Mouse (Mus musculus) gonadal fat pad, adult 2 months (tissue): ENCODE data around the gene Tnfrsf22. TPM values are rescaled to one million over a fixed set of nuclear protein-coding genes. Genes with fewer than 3 reads are reported as not detected.

Source experiments
- DNase-seq: peaks from one replicate; pipeline ENCODE4 v3.0.0-alpha.2; 2012; ENCODE audit warnings: low read depth
- polyA plus RNA-seq: library from polyadenylated mRNA; depleted of rRNA; stranded (reverse); fragments of >200 nt; gene quantifications from 2 replicates; pipeline ENCODE4 v1.2.3, GENCODE M21; 2012

The Tnfrsf22 gene
- polyA plus RNA-seq, 1 experiment, result 4.3 TPM

GRCm38 (mm10) chr7:143631503-143631902, 18.0 kb downstream of the Tnfrsf22 start:
- no peak for DNase-seq

- DNase-seq, result no peak
These were observed 20.0 kb downstream of the Tnfrsf22 start for GRCm38 (mm10) chr7:143629501-143629900.

- no peak for DNase-seq
These were observed 20.9 kb downstream of the Tnfrsf22 start, which contains the start of gene Tnfrsf26 for GRCm38 (mm10) chr7:143628540-143628939. TSS of gene Tnfrsf26 (minus strand) at chr7:143628722.

GRCm38 (mm10) chr7:143627555-143628286, 21.7 kb downstream of the Tnfrsf22 start:
- no peak for DNase-seq

GRCm38 (mm10) chr7:143626178-143626577, 23.3 kb downstream of the Tnfrsf22 start:
- DNase-seq, result no peak

- DNase-seq, result no peak
These were observed 24.3 kb downstream of the Tnfrsf22 start for GRCm38 (mm10) chr7:143625151-143625550.

GRCm38 (mm10) chr7:143624561-143624960, 24.9 kb downstream of the Tnfrsf22 start:
- DNase-seq, result no peak

- DNase-seq, result no peak
These were observed 28.5 kb downstream of the Tnfrsf22 start for GRCm38 (mm10) chr7:143620951-143621350.

GRCm38 (mm10) chr7:143614404-143615135, 34.9 kb downstream of the Tnfrsf22 start:
- no peak for DNase-seq

GRCm38 (mm10) chr7:143612215-143612614, 37.2 kb downstream of the Tnfrsf22 start:
- DNase-seq, result no peak

- DNase-seq, result no peak
These were observed 44.1 kb downstream of the Tnfrsf22 start for GRCm38 (mm10) chr7:143605321-143605720.

- no peak for DNase-seq
These were observed 44.6 kb downstream of the Tnfrsf22 start for GRCm38 (mm10) chr7:143604889-143605288.

GRCm38 (mm10) chr7:143601705-143602104, 47.8 kb downstream of the Tnfrsf22 start:
- DNase-seq, result no peak

GRCm38 (mm10) chr7:143600231-143600740, 49.2 kb downstream of the Tnfrsf22 start:
- DNase-seq, result no peak

GRCm38 (mm10) chr7:143599428-143600230, 49.8 kb downstream of the Tnfrsf22 start, which contains the start of gene Cars:
TSS of gene Cars (minus strand) at chr7:143600090.
- DNase-seq, result peak; percentile 58

- no peak for DNase-seq
These were observed 54.6 kb downstream of the Tnfrsf22 start for GRCm38 (mm10) chr7:143594865-143595264.

- no peak for DNase-seq
These were observed 57.2 kb downstream of the Tnfrsf22 start for GRCm38 (mm10) chr7:143592255-143592654.

- no peak for DNase-seq
These were observed 61.5 kb downstream of the Tnfrsf22 start for GRCm38 (mm10) chr7:143588006-143588405.

- no peak for DNase-seq
These were observed 61.9 kb downstream of the Tnfrsf22 start for GRCm38 (mm10) chr7:143587586-143587985.
